In genomic region chr15:98535921-98536320, GRCm38 (mm10) we compare ENCODE assay signal across 50 mouse cellular contexts. TPM values are rescaled to one million over a fixed set of nuclear protein-coding genes. Genes with fewer than 3 reads are reported as not detected.
"Had no signal": no experiment of that assay in that cellular context is flagged by ENCODE, and none has a peak within 500 bp of the region (broad histone marks: within the 10 kb centered on the region; RNA-seq: fewer than 3 reads in every experiment).

No protein-coding gene starts in this region.

- H3K4me3 ChIP-seq: heart, embryonic 12.5 days; heart, embryonic 13.5 days; heart, embryonic 15.5 days; hindbrain, embryonic 10.5 days; hindbrain, embryonic 12.5 days; hindbrain, embryonic 13.5 days; hindbrain, embryonic 15.5 days; intestine, embryonic 15.5 days; kidney, embryonic 15.5 days; layer of hippocampus, adult 2 months; left cerebral cortex, adult 2 months had no signal

- DNase-seq: heart, postnatal 10 days; heart, postnatal 14 days; heart, postnatal 4 days; kidney, adult 11 months; kidney, adult 18-20 months; kidney, adult 2 months; kidney, adult 8-10 months; kidney, adult 9 months; kidney, postnatal 10 days; kidney, postnatal 14 days; kidney, postnatal 25 days; kidney, postnatal 36 days; kidney, postnatal 4 days; layer of hippocampus, adult 9-11 months; layer of hippocampus, postnatal 36 days had no signal

- H3K27me3 ChIP-seq: heart, embryonic 12.5 days; heart, embryonic 13.5 days; heart, embryonic 15.5 days; hindbrain, embryonic 12.5 days; hindbrain, embryonic 13.5 days; hindbrain, embryonic 15.5 days; intestine, embryonic 15.5 days; kidney, embryonic 15.5 days had no signal

- H3K27ac ChIP-seq: heart, embryonic 13.5 days; heart, embryonic 15.5 days; hindbrain, embryonic 10.5 days; hindbrain, embryonic 12.5 days; hindbrain, embryonic 13.5 days; hindbrain, embryonic 14.5 days; hindbrain, embryonic 15.5 days; hindbrain, postnatal 0 days; intestine, embryonic 15.5 days; kidney, embryonic 15.5 days; kidney, postnatal 0 days; layer of hippocampus, adult 2 months; left cerebral cortex, adult 2 months had no signal

- H3K9me3 ChIP-seq: heart, embryonic 12.5 days; heart, embryonic 13.5 days; heart, embryonic 15.5 days; hindbrain, embryonic 10.5 days; hindbrain, embryonic 12.5 days; hindbrain, embryonic 13.5 days; hindbrain, embryonic 15.5 days; intestine, embryonic 15.5 days; kidney, embryonic 15.5 days had no signal

RNA-seq across cellular contexts. Expression of gene 4930415O20Rik, which starts 34.9 kb away (rescaled TPM):
- total RNA-seq: heart, postnatal 4 days; hematopoietic stem cell, adult 5-6 weeks; hindbrain, postnatal 0 days; layer of hippocampus, adult 18-20 months; layer of hippocampus, adult 2 months; layer of hippocampus, adult 8-10 months; layer of hippocampus, postnatal 10 days; layer of hippocampus, postnatal 14 days; layer of hippocampus, postnatal 36 days; left cerebral cortex, adult 18-20 months; left cerebral cortex, adult 2 months; left cerebral cortex, adult 8-10 months had no signal
- polyA plus RNA-seq: heart, embryonic 12.5 days; hindbrain, embryonic 10.5 days; hindbrain, embryonic 11.5 days; hindbrain, embryonic 13.5 days; hindbrain, embryonic 14.5 days; hindbrain, embryonic 15.5 days; hindbrain, postnatal 0 days; inflammation-experienced regulatory T-cells, adult 6 months; intestine, embryonic 15.5 days; intestine, postnatal 0 days; kidney, embryonic 15.5 days had no signal

RNA-seq across cellular contexts. Expression of gene Olfr279, which starts 43.7 kb away (rescaled TPM):
- total RNA-seq: heart, postnatal 10 days; heart, postnatal 14 days; heart, postnatal 25 days; heart, postnatal 4 days; hematopoietic stem cell, adult 5-6 weeks; hindbrain, postnatal 0 days; layer of hippocampus, adult 18-20 months; layer of hippocampus, adult 2 months; layer of hippocampus, adult 8-10 months; layer of hippocampus, postnatal 10 days; layer of hippocampus, postnatal 36 days; left cerebral cortex, adult 18-20 months; left cerebral cortex, adult 2 months; left cerebral cortex, adult 8-10 months had no signal
- polyA plus RNA-seq: heart, embryonic 12.5 days; heart, embryonic 13.5 days; heart, embryonic 14.5 days; heart, embryonic 15.5 days; heart, embryonic 16.5 days; heart, postnatal 0 days; hindbrain, embryonic 10.5 days; hindbrain, embryonic 11.5 days; hindbrain, embryonic 12.5 days; hindbrain, embryonic 13.5 days; hindbrain, embryonic 14.5 days; hindbrain, embryonic 15.5 days; hindbrain, embryonic 16.5 days; hindbrain, postnatal 0 days; intestine, embryonic 14.5 days; intestine, embryonic 15.5 days; intestine, embryonic 16.5 days; intestine, postnatal 0 days; kidney, adult 2 months; kidney, embryonic 14.5 days; kidney, embryonic 15.5 days; kidney, embryonic 16.5 days; kidney, postnatal 0 days; large intestine, adult 2 months had no signal

RNA-seq across cellular contexts. Expression of gene Lalba, which starts 53.4 kb away (rescaled TPM):
- total RNA-seq: heart, postnatal 14 days; heart, postnatal 25 days; heart, postnatal 4 days; hematopoietic stem cell, adult 5-6 weeks; hindbrain, postnatal 0 days; layer of hippocampus, adult 18-20 months; layer of hippocampus, adult 2 months; layer of hippocampus, adult 8-10 months; layer of hippocampus, postnatal 10 days; layer of hippocampus, postnatal 14 days; layer of hippocampus, postnatal 25 days; layer of hippocampus, postnatal 36 days; left cerebral cortex, adult 18-20 months; left cerebral cortex, adult 2 months; left cerebral cortex, adult 8-10 months had no signal
- polyA plus RNA-seq: heart, embryonic 12.5 days; heart, embryonic 13.5 days; heart, embryonic 14.5 days; heart, embryonic 15.5 days; heart, embryonic 16.5 days; hindbrain, embryonic 11.5 days; hindbrain, embryonic 12.5 days; hindbrain, embryonic 13.5 days; hindbrain, embryonic 14.5 days; hindbrain, embryonic 15.5 days; hindbrain, embryonic 16.5 days; hindbrain, postnatal 0 days; inflammation-experienced regulatory T-cells, adult 6 months; intestine, embryonic 15.5 days; intestine, embryonic 16.5 days; kidney, adult 2 months; kidney, embryonic 15.5 days; large intestine, adult 2 months had no signal
